Mouse (Mus musculus) kidney, postnatal 10 days (tissue): ENCODE data around the gene Pdk4.

ENCODE experiments used
- DNase-seq: peaks from one replicate; pipeline ENCODE4 v3.0.0; 2021; ENCODE audit warnings: mixed read lengths

The Pdk4 gene

DNA sequence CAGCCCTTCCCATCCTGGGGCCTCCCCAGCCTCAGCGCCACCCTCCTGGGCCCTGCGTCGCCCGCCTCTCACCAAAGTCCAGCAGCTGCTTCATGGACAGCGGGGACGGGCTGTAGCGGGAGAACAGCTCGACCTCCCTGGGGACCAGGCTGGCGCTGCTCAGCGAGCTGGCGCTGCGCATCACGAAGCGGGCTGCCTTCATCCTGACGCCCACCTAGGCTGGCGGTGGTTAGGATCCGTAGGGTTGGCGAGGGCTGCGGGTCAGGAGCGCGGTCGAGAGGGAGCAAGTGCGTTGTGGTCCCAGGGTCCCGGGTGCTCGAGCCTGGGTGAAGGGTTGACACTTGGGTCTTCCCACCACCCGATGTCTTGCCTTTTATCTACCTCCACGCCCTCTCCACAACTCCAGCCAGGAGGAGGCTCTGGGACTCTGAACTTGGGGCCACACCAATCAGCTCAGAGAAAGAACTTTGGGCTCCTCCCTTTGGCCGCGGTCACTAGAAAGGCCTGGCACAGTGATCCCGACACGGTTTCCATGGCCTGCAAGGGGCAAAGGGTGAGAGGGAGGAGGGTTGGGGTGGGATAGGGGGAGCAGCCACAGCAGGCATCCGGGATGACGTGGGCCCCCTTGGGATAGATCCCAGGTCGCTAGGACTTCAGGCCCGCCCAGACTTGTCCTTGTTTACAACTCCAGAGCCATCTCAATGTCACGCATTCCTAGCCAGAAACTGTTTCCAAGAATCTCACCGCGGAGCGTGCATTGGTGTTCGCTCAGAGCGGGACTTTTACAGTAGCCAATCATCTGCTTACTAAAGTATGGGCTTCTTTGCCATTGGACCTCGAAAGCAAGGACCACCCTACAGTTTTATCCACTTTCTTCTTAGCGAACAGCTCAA, at the start of gene Pdk4:
Gene Pdk4 (minus strand): TSS at position 349 of the 893 bp plus-strand sequence.
- DNase-seq, result peak; percentile 94

DNA sequence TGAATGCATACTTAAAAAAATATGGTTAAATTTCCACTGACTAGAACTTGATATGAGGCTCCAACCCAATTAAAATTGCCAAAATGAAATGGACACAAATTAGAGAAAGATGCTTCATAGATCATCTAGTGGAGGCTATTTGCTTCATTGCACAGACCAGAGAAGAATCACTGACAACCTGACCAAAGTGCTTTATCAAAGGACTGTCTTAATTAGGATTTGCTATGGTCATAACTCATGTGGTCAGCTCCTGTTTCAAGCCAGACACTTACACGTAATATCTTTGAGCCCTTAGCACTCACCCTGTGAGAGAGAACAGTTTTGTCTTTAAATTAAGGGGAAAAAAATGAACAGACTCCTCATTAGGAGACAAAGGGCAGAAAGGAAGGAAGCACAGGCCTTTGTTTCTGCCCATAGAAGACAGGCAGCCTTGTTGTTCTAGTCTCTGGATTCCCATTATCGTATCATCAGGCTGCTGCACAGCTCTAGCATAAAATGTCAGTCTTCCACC, 41.8 kb upstream of the Pdk4 start:
- DNase-seq, result no peak

DNA sequence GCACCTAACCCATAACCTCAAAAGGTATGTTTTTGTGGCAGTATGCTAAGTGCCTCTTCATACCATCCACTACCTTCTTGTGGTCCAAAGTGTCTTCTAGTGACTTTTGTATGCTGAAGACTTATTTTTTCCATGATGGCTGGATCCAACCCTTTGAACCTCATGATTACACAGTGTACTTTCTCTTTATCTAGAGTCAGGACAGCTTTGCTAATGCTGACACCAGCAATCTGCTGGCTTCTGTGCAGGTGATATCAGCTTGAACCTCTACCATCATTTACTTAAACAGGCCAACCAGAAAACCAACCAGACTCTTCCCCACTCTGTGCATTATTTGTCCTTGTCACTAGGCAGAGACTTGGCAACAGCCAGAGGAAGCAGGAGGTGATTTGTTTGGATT, 39.6 kb upstream of the Pdk4 start:
- DNase-seq, result no peak

DNA sequence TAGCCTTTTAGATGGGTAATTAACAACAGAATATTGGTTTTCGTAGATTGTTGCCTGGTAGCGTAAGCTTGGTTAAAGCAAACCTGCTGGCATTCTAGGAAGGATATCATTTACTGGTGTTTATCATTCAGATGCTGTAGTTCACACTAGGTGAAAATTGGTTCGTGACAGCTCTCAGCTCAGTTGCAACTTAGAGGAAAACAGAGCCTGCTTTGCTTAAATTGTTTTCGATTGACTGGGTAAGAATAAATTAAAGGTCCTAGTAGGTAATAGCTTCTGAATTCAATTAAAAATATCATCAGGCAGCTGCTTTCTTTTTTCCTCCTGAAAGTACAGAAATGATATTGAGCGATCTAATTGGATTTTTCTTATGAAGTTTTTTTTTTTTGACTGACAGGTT, 21.0 kb upstream of the Pdk4 start:
- DNase-seq, result no peak

DNA sequence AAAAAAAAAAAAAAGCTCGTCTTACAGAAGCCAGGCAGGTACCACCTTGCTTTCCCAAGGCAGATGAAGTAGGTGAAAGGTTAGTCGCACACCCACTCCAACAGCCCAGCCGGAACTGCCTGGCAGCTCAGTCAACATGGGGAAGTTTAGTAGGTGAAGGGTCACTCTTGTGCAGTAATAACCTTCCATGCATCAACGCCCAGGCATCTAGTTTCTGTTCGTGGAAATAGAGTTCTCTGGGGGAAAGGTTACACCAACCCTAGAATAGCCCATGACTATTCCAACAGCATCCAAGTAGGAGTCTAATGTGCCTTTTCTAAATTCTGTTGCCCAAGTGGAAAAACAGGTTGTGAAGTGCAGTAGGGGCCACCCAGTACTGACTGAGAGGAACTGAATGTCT, 13.6 kb upstream of the Pdk4 start:
- peak; percentile 78 for DNase-seq

DNA sequence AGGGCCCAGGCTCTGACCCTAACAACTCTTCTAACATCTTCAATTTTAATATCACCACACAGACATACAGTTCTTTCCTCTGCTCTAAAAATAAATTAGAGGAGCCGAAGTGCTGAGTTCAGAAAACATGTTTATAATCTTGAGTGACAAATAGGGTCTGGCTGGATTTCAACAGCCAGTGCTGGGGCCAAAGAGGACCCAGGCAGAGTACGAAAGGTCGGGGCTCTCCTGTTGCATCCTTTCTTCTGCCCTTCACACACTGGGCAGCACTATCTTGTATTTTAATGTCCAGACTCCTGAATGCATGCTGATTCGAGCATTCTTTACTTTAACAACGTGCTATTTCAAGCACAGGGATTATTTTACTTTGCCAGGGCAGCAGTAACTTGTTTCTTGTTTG, 13.2 kb upstream of the Pdk4 start:
- peak; percentile 57 for DNase-seq

DNA sequence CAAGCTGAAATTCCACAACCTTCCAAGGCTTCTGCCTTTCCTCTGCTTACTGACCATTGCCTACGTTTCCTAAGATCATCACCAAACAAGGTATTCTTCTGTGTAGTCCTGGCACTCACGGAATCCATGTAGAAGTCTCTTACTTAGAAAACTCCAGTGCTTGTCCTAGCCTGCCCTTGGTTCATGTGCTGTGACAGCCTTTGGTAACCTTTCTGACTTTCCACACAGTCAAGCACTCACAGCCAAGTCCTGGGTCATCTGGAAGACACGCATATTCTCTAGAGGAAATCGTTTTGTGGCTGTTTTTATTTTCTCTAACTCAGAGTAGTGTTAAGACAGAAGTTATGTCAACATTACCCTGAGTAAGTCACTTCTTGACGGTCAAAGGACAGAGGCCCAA, 11.7 kb upstream of the Pdk4 start:
- peak; percentile 26 for DNase-seq

DNA sequence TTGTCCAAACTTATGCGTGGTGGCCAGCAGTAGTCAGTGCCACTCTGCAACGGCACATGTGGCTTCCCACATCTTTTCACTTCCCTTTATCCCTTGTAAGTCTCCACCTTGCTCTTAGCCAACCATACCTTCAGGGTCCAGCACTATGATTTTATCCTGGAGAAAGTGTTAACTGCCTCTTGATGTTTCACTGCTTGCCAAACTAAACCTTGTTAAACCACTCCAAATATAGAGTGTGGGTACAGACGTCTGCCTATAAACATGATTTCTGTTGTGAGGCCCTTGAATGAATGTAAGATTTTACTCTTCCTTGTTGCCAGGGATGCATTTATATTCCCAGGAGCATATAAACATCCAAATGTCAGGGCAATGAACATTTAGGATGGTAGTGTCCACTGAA, 10.2 kb upstream of the Pdk4 start:
- DNase-seq, result no peak

GRCm38 (mm10) chr6:5502810-5503209, 6.7 kb upstream of the Pdk4 start:
- no peak for DNase-seq

DNA sequence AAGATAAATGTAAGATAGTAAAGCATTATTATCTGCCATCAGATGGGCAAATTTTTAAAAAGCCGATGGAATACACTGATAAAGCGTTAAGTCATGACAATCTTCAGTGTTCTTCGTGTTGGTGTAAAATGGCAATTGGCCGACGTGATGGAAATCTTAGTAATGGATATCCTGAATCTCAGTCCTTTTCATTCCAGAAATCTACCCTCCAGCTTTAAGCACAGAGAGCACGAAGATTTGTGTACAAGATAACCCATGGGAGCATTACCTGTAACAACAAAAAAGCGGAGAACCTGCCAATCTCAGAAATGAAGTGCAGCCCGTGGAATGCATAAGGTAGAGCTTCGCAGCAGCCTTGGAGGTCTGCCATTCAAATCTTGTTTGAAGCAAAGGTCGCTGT, 5.4 kb upstream of the Pdk4 start:
- DNase-seq, result no peak

DNA sequence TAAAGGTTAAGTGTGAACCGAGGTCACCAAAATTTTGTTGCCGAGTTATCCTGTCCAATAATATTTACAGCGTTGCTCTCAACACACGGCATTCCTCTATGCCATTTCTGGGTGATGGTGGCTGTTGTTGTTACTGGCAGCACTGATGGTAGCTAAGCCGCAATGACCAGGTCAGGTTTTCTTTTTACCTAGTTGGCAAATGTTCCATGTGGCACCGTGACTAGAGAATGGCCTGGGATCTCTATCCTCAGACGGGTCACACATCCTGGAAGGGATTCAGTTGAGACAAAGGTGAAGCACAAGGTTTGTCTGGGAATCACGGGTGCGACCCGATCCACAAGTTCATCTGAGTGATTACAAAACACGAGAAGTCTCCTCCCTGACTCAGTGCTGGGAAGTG, 2.6 kb upstream of the Pdk4 start:
- DNase-seq, result no peak

DNA sequence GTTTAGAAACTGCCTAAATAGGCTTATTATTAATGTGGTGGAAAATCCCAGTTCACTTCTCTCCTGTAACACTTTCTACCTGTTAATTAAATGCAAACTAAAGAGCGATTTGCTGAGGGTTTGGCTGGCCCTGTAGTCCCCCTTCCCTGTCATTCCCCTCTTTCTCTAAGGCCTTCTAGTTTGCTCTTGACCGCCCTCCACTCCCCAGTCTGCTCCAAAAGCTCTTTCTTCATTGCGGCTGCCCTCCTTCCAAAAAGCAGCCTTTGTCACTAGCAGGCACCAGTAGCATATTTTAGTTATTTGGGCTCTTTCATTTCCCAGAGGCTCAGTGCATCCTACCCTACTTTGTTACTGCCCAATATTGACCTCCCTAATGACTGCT, 736 bp upstream of the Pdk4 start:
- DNase-seq, result peak; percentile 24

DNA sequence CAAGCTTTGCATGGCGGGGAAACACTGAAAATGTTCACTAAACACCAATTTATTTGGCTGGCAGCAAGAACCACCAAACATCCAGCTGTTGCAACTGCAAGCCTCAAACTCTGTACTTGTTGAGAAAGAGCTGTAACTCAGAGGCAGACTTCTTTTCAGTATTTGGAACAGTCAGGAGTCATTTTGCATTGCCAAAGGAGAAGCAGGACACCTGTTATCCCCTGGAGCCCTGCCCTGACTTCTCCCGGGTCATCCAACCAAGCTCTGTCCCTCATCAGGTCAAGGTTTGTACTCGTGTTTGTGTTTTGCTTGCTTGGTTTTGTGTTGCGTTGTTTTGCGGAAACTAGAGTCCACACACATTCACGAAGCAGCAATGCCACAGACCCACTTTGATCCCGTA, 11.1 kb downstream of the Pdk4 start:
- DNase-seq, result no peak

- DNase-seq, result no peak
Observed at GRCm38 (mm10) chr6:5482270-5482783, 13.8 kb downstream of the Pdk4 start.

GRCm38 (mm10) chr6:5481066-5481465, 15.0 kb downstream of the Pdk4 start:
- no peak for DNase-seq

DNA sequence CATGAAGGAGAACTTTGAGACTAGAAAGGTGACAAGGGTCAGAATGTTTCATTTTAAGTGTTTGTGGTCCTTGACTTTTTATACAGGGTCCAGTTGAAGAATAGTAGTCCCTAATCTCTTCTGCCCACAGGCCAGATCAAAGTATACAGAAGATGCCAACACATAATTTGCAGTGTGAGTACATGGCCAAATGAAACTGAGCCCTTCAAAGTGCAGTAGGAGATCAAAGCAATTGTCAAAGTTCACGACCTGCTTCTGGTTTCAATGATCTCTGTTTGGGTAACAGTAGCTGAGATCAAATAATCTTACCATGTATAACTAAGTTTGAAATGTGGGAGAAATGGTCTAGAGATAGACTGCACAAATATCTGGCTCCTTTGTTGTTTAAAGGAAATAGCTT, 22.1 kb downstream of the Pdk4 start:
- no peak for DNase-seq

DNA sequence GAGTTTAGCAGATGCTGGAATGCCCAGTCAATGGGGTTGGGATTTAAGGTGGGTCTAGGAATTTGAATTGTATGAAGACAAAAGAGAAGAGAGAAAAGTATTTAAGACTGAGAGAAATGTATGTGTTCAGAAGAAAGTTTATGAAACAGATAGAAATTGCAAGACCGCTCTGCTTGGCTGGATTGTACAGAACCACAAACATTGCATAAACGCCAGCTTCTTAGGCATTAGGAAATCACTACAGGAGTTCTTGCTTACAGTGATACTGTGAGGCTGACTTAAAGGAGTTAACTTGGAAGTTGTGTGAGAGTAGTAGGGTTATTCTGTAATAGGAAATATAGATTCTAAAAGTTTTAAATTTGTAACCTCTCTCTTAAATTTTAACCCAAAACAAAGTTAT, 23.4 kb downstream of the Pdk4 start:
- no peak for DNase-seq

DNA sequence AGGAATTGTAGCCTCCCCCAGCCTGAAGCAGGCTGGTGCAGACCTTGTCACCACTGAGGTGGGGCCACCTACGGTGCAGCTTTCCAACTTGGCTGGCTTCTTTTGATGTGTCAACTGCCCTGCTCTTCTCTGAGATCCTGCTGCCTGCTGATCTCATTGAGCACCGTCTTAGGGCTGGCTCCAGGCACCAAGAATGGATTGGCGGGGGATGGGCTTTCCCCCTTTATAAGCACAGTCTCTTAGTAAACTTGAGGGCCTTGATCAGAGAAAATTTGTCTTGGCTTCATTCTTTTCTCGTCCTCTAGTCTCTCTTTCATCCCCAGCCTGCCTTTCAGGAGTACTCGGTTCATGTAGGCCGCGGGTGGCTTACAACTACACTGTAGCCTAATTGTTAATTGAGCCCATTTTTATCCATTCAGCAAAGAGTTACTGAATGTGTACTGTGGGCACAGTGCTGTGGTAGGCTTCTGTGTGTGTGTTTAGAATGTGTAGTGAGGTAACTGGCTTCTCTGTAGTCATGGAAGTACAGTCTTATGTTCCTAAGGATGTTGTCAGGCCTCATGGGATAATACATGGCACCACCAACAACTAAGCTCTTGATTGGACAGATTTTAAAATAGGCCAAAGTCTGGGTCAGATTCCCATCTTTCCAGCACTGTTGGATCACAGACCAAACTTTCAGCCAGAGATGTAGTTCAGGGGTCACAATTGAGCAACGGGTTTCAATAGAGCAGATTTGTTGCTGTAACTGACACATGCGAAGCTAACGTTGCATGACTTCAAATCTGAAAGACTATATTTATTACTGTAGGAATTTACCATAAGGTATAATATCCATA, 25.4 kb downstream of the Pdk4 start:
- DNase-seq, result no peak

GRCm38 (mm10) chr6:5455836-5456235, 40.3 kb downstream of the Pdk4 start:
- DNase-seq, result no peak

DNA sequence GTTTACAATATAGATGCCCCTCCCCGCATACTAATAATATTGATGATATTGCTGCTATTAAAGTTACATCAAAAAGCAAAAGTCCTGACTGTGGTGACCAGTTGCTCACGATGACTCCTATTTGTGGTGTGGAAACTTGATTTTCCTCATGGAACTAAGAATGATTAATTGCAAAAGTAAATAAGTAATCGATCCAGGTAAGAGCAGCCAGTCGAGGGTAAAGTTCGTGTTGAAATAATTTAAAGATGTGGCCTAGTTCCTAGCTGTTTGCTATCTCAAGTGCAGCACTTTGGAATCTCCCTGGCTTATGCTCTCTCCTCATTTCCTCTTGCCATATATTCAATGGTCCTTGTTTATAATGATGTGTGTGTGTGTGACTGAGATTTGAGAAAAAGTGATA, 46.2 kb downstream of the Pdk4 start:
- no peak for DNase-seq

DNA sequence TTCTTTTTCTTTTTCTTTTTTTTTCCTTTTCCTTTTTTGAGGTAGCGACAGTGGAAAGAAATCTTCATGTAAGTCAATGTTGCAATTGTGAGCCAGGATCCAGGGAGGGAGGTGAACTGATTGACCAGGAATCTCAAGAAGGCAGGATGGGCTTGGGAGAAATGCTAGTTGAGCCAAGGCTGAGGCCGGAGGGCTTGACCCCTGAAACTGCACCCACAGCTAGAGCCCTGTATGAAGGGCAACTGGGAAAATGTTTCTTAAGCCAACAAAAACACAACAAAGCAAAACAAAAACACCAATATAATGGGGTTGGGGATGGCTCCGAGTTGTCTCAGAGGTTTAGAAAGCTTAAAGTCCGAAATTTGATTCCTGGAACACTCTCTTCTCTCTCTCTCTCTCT, 47.7 kb downstream of the Pdk4 start:
- DNase-seq, result no peak

GRCm38 (mm10) chr6:5447546-5447945, 48.6 kb downstream of the Pdk4 start:
- no peak for DNase-seq

DNA sequence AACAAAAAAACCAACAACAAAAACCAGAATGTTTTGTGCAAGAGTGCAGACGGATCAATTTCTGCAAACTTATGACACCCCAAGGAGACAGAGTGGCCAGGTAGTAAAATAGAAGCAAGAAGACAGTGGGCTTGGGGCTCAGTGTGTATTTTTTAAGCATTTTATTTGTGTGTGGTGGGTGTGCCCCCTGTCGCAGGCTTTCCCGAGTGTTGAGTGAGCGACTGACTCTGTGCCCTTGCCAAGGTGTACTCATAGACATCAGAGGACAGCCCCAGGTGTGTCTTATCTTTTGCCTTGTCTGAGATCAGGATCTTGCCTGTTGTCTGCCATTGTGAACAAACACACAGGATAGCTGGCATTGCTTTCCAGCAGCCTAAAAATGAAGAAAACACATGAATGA, 49.1 kb downstream of the Pdk4 start:
- DNase-seq, result no peak
